Mouse (Mus musculus) CD4-positive, CD25-positive, alpha-beta regulatory T cell, adult 2 months (primary cell): Measurements from ENCODE around the gene Eipr1.

Experiments used
- DNase-seq: peaks from one replicate; pipeline ENCODE4 v3.0.0-alpha.2; 2012; ENCODE audit warnings: low read depth, low spot score

Eipr1 gene

DNA sequence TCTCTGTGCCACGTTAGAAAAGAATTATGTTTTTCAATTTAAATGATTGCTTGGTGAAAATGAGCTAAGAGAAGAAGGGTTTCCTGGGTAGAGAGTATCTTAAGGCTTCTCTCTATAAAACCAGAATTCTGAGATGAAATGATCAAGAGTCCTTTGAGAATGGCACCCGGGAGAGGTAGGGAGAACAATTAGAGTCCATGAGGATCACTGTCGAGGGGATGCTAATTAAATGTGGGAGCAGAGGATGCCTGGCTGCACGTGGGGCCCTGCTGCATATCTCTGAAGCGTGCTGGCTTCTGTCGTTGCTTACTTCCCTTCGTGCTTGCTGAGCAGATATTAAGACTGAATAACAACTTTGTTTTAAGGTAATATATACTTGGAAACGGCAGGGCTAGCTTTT lies 23.5 kb downstream of the Eipr1 start:
- no peak for DNase-seq

DNA sequence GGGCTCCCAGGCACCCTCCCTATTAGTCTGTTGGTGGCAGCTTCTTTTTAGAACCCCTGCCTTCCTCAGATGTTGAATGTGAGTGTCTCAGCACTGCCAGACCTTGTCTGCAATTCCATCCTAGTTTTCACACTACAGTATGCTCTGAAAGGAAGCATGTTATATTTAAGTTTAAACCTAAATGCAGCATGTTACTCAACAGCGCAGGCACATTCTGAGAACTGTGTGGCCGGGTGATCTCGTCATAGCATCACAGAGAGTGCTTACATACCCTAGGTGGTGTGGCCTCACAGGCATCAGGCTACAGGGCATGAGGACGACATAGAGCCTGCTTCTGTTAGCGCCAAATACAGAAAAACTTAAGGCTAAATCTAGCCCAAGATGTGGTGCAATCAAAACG lies 24.0 kb downstream of the Eipr1 start:
- DNase-seq, result no peak

DNA sequence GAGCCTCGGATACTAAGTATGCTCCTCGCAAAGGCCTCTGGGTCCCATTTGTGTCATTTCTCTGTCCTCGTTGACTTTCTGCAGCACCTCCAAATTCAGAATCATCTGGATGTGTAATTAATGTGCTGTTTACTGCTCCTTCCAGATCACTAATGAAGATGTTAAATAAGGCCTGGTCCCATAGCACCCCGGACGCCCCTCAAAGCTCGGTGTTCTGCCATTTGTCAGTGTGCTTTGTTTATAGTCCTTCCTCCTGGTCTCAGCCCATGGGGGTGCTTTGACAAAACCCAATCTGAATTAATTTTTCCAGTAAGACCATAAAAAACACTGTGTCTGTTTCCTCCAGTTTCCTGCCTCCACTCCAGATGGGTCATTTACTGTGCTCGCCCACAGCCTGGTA lies 28.6 kb downstream of the Eipr1 start:
- DNase-seq, result no peak

DNA sequence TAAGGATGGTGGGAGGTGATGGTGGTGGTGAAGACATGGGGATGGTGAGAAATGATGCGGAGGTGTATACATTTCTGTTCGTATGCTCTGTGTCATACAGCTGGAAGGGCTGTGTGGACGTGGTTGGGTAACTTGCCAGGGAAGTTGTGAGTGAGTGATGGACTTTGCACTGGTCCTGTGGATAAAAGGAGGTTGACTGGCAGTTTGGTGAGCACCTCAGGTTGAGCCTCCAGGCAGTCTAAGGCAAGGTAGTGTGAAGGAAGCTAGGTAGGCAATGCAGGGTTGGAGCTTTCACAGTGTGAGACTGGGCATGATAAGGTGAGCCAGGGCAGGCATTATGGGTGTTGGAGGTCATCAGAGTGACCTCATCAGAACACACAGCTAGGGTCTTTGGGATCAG lies 31.0 kb downstream of the Eipr1 start:
- no peak for DNase-seq

DNA sequence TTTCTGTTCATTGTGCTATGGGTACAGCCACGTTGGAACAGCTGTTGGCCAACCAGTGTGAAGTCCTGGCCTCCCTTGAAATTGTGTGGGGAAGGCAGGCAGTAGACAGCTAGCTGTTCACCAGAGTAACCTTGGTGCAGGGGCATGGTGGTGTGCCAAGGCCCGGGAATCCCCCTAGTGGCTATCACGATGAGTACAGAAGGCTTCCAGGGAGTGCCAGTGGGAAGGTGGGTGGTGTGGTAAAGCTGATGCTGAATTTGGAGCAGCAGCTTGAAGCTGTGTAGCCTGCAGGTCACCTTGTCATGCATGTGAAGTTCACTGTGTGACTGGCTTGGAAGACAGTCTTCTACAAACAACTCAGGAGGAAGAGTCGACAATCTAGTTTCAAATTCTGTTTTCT lies 32.8 kb downstream of the Eipr1 start:
- DNase-seq, result peak; percentile 25

DNA sequence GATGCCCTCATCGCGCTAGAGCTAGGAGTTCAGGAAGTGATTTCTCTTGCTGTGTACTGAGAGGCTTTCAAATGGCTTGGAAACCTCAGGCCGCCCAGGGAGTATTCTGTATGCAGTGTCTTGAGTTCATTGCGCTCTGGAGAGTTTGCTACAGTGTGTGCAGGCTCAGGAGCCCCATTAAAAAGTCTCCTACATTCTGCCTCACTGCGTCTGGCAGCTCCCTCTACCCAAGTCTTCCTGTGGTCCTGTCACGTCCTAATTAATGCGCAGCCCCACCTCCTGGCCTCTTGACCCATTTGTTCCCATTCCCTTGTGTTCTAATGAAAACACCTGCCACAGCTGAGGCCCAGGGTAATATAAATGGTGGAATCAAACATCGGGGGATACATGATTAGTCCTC lies 33.3 kb downstream of the Eipr1 start:
- DNase-seq, result no peak

DNA sequence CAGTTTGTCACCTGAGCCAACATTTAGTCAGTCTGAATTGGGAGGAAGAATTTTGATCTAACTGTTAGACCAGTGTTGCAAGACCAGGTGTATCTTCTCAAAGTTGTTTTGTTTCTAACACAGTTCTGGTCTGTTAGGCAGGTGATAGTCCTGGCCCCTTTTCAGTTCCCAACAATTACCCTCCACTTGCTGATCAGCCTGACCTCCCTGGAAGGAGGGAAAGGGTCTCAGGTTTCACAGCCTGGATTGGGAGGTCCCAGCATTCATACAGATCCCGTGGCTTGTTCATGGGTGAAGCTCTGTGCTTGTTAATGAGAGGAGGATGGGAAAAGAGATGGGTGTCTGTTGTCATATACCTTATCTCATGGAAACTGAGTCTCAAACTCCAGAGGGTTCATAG lies 33.7 kb downstream of the Eipr1 start:
- no peak for DNase-seq

DNA sequence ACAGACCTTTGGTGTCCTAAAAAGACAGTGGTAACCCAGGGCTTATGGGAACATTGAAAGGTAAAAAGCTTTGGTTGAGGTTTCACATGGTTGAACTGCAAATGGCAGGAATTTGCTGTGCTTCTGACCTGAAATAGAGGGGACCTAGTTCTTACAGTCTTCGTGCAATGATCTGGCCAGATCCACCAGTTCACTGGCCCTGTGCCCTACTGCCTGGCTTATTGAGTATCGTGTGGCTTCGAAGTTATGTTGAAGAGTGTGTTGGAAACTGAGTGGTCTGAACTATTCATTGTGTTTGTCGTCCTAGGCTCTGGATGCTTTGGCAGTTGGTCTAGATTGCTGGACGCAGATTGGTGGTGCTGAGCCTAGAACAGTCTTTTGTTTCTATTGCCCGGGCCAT lies 34.7 kb downstream of the Eipr1 start:
- DNase-seq, result no peak

DNA sequence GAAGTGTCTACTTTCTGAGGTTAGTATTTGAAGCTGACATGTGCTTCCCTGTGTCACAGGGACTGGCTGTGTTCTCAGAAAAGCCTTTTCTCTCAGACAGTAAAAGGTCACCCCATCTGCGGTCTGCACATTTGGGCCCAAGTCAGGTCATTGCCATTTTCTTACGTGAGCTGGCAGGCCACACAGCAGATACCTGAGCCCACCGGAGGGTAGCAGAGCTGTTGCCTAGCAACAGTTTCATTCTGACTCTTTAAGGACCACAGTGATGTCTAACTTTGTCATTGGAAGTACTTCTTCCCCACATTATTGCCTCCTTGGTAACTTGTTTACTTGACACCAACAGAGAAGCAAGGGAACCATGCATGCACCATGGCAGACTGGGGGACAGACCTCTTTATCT lies 41.0 kb downstream of the Eipr1 start:
- no peak for DNase-seq

DNA sequence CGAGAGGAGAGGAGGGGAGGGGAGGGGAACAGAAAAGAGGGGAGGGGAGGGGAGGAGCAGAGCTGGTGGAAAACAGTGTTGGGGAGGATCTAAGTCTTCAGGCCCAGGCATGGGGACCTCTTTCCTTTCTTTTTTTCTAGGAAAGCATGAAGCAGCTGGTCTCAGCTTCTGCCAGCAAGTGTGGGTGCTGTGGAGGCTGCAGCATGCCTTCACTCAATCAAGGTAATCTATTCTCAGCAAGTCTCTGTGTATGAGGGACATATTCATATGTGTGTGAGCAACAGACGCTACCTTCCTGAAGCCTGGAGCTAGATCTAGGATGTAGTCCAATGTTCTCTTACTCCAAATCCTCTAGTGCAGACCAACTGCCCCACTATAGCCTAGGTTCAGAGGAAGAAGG lies 42.1 kb downstream of the Eipr1 start:
- DNase-seq, result no peak

DNA sequence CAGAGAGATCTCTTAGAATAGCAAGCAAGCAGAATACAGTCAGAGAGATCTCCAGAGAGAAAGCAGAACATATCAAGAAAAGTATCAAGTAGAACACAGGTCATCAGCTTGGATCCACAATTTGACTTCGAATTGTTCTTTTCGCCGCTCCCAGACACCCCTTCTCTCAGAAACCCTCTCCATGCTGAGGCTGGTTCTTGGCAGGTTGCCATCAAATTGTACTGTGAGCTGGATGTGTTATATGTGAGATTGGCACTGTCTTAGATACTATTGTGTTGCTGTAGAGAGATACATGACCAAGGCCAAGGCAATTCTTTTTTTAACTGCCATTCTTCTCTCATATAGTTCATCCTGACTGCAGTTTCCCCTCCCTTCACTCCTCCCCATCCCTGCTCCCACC lies 43.4 kb downstream of the Eipr1 start:
- no peak for DNase-seq

DNA sequence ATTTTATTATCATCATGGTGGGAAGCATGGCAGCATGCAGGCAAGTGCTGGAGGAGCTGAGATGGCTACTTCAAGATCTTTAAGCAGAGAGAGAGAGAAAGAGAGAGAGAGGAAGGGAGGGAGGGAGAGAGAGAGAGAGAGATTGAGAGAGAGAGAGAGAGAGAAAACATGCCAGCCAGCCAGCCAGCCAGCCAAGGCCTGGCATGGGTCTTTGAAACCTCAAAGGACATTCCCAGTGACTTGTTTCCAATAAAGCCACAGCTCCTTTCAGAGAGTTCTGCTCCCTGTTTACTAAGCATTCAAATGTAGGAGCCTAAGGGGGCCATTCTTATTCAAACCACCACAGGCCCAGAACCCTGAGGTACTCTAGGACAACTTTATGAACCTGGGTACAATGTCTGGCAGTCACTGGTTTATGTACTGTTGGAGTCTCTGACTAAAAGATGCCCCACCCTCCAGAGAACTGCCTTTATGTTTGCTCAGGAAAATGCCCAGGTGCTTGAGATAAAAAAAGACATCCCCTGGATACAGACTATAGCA lies 45.3 kb downstream of the Eipr1 start:
- no peak for DNase-seq

DNA sequence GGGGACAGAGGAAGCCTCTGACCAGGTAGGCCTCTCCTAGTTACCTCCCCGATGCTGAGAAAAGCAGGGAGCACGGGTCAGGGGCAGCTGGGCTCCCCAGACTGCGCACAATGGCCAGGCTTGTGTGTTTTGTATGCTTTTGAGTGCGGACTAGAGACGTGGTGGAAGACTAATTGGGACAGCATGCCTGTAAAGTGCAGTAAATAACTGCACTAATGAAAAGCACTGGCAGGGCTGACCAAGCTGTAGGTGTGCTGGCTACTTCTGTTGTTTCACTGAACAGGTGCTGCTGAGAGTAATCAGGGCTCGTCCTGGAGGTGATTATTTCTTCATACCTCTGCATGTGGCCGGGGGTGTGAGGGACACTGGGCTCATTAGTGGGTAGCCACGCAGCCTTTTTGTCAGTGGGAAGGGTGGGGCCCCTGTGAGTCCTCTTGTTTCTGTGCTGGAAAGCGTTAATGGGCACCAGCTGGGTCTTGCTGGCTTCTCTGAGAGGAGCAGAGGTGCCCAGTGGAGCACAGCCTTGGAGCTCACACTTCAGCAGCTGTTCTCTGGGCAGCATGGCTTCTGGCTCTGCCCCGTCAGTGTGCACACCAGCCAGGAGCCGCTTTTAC lies 48.3 kb downstream of the Eipr1 start:
- DNase-seq, result no peak

DNA sequence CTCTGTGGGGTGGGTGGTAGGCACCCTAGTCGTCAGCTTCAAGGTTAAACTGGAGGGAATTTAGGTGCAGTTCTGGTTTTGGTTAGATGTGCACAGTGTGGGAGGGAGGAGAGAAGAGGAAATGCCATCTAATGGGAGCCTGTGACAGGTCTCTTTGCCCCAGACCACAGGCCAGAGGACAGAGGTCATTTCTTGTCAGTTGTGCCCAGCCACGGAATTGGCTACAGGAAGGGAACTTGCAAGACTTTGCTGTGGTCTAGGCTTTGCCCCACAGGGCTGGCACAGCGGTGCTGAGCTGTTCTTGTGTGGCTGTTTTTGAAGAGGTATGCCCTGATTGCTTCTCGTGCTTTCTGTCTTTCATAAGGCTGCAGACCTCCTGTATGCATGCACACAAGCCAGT lies 48.8 kb downstream of the Eipr1 start:
- no peak for DNase-seq

DNA sequence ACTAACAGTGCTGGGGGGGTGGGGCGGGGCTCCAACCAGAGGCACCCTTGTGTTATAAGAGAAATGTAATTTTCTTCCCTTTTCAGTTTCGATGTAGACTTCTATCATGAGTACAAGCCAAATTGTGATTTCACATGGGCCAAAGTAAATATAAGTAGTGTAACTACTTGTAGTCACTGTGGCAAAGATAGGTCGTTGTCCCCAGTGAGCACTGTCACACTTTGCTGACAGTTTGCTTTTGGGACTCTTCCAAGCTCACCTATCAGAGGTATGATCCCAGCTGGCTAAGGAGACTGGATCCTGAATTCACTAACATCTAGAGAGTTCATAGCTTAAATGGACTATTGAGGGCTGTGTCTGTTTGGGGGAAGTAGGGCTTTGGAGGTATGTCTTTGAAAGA lies 49.3 kb downstream of the Eipr1 start:
- DNase-seq, result no peak

DNA sequence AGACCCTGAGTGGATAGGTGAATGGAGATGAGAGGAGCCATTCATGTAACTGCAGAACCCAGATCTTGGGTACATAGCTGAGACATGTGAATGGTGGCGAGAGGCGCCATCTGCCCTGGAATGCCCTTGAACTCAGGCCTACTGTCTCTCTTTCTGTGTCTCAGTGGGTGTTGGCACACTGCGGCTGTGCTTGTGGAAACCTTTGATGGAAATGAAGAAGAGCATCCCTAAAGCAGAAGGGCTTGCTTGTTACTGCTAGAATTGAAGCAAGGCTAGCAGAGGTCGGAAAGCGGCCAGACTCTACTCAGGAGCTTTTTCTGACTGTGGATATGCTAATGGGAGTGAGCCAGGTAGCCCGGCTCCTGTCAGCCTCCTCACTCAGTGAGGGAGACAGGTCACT lies 50.1 kb downstream of the Eipr1 start:
- no peak for DNase-seq

DNA sequence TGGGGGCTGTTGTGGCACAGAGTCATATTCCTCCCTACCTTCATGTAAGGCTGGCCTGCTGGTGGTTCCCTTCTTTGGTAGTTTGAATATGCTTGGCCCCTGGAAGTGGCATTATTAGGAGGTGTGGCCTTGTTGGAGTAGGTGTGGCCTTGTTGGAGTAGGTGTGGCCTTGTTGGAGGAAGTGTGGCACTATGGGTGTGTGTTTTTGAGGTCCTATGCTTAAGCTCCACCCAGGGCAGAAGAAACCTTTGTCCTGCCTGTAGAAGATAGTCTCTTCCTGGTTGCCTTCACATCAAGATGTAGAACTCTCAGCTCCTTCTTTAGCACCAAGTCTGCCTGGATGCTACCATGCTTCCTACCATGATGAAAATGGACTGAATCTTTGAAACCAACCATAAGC lies 51.4 kb downstream of the Eipr1 start:
- DNase-seq, result no peak

DNA sequence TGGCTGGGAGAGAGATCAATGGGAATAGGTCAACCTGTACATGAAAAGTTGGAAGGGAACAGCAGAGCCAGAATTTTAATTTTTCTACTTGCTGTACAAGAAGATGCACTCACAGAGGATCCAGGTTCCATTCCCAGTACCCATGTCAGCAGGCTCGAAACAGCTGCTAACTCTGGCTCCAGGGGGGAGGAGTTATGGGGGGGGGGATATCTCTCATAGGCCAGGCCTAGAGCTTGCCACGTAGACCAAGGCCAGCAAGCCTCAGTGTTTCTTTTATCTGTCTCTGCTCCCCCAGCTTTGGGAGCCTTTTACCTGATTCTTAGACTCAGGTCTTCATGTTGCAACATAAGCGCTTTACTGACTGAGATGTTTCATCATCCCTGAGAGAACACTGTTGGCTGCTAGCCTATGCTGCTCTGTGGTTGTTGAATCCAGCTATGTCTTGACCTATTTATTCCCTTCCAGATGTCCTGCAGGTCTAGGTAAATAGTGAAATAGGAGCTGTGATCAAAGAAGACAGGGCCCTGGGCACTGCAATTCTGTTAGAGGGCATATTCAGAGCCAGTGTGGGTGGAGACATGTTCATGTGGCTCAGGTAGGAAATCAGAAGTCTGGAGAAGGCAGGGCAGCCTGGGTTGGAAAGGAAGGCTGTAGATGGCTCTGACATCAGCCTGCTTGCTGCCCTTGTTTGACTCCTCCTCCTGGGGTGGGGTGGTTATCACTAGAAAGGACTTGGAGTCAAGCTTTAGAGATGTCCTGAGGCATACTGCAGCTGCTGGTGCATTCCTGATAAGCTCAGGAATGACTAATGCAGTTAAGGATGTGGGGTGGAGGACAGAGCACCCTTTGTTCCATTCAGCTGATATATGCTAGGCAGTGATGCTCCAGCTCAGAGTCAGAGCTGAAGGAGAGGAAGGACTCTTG lies 53.2 kb downstream of the Eipr1 start:
- DNase-seq, result no peak

DNA sequence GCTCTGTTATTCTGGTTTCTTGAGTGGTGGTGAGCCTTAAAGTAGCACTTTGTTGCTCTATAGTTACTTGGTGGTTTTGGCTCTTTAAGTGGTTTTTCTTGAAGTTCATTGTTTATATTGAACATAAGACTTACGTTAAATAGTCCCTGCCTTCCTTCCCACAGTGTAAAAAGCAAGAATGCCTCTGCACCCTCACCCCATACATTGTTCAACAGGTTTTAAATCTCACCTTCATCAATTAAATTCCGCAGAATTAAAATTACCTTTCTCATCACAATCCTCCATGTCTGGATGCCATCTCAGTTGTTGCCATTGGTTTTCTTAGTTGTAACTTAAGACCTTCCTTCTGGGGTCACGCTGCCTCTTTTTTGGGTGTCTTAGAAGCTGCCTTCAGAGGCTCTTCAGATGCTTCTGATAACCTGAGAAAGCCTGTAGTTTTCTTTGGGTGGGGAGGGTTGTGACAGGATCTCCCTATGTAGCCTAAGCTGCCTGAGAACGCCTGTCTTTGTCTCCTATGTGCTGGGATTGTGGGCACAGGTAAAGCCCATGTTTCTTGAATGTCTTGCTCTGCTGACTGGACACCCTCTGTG lies 57.3 kb downstream of the Eipr1 start:
- no peak for DNase-seq

DNA sequence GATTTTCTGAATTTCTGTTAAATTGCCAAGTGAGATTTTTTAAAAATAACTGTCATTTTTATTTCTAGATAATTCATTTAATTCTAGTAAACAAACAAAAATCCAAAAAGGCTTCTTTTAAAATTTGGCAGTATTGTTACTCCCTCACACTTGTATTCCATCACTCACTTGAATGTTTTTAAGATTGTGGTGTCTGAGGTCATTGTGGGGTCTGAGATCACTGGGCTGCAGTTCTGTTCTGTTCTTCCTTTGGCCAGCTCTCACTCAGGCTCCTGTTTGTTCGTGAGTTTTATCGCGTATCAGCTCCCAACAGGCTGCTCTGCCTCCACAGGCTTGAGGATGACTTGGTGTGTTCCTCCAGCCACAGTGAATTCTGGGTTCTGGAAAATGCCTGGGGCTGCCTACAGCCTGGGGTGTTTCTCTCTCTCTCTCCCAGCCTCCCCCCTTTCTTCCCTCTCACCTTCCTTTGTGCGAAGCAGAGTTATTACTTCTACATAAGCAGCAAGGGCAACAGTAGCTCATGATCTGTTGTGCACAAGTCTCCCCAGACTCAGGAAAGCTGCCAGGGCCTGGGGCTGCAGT lies 58.2 kb downstream of the Eipr1 start:
- no peak for DNase-seq

DNA sequence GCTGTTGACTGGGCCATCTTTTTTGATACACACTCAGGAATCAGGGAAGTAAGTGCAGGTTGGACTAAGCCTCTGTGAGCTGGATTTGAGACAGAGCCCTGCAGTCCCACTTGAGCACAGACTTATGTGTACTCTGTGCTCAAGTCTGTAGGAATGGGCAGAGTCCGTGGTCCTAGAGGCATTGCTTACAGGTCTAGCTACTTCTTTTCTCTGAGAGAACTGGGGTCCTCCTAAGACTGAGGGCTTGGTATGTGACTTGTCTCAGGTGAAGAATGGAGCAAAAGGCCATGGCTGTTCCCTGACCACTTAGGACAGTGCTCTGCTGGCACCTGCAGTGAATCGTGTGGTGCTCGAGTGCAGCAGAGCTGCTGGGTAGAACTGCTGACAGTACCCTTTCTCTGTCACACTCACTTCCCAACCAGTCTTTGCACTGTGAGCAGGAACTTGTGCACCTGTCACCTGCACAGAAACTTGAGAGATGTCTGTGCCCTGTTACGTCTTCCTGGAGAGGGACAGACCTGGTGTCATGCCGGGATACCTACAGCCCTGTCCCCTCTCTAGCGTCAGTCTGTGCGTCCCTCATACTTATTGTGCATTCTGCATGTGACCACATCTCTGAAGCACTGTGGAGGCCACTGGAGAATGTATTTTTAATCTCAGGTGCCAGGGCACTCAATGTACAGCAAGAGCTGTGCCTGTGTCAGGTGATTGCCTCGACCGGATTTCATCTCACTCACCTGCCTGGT lies 65.3 kb downstream of the Eipr1 start:
- no peak for DNase-seq

DNA sequence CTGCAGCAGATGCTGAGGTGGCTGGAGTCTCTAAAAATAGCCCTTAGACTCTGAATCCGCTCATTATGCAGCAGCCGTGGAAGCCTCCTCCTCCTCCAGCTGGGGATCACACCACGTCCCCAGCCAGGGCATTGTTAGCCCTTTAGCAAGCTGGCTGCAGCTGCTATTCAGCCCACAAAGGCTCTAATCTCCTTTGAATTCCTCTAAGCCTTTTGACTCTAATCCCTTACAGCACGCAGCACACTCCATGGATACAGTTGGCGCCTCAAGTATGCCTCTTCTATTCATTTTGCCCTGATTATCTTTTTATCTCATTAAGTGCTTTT lies 65.8 kb downstream of the Eipr1 start:
- no peak for DNase-seq
